Mouse (Mus musculus): ENCODE measurements around the gene A430033K04Rik.

The A430033K04Rik gene

GRCm38 (mm10) chr5:138694496-138695167, 72.0 kb downstream of the A430033K04Rik start:
- CTCF ChIA-PET = no interaction called here

DNA sequence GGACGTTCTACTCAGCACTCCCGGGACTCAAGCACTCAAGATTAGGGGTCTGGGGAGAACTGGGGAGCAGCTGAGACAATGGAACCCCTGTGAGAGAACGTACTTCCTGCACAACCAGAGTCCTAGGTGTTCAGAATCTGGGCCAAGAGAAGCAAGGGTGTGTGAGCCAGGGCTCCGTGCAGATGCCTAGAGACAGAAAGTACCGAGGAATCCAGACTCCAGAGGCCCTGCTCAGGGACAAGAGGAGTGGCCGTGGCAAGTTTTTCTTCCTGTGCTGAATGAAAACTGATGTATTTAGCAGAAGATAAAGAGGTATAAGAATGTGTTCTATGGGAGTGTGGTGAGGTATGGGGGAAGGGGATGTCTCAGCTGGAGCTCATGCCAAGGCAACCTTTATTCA, 74.8 kb downstream of the A430033K04Rik start:
- CTCF ChIA-PET = no interaction called here

All from spleen, embryonic (tissue).